Mouse (Mus musculus): ENCODE measurements around the gene Degs2. TPM values are rescaled to one million over a fixed set of nuclear protein-coding genes. Genes with fewer than 3 reads are reported as not detected.
A peak's percentile ranks its signal among the peaks of the same experiment; 100 is the strongest.
"Not testable (repeated sequence)": the region's sequence is repeated elsewhere in the genome, so short reads cannot be mapped to it uniquely, and the experiment has no call there.

The Degs2 gene
- polyA plus RNA-seq, 1 experiment from 2014 or later, result 1.8 TPM

DNA sequence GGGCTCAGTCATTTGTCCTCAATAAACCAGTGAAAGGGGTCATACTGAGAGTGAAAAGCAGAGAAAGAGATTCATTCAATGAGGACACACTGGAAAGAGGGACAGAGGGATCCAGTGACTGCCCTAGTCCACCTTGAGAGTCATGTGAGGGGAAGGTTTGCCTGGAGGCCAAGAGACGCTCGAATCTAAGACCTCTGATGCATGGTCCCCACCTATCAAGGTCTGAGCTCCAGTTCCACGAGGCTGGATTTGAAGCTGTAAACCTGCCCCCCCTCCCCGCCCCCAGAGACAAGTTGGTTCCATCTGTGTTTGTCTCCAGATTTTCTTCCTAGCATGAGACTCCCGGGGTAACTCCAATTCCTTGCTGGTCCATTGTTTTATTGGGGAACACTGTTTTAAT, 13.7 kb upstream of the Degs2 start:
- no peak for DNase-seq (ENCODE audit: low spot score)
- 87% methylated on average over 5 of the region's 5 CpGs for WGBS

DNA sequence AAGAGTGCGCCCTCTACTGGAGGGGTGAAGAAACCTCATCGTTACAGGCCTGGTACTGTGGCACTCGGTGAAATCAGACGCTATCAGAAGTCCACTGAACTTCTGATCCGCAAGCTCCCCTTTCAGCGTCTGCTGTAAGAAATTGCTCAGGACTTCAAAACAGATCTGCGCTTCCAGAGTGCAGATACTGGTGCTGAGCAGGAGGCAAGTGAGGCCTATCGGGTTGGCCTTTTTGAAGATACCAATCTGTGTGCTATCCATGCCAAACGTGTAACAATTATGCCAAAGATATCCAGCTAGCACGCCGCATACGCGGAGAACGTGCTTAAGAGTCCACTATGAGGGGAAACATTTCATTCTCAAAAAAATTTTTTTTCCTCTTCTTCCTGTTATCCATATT, 11.9 kb upstream of the Degs2 start:
- not testable (repeated sequence) for DNase-seq (ENCODE audit: low spot score)
- 95% methylated on average over 14 of the region's 14 CpGs for WGBS

More for the DNA sequence above, 13.7 kb upstream of the Degs2 start:
- Histone ChIP-seq H3K36me3 (no peaks in the 10 kb centered on the region), H3K9me3 (replicated peaks) (no peaks in the 10 kb centered on the region), H3K27ac (no peak overlapping the region), H3K4me1 (no peaks in the 10 kb centered on the region), H3K27me3 (ENCODE audit: low read depth, poor library complexity, severe bottlenecking) (no peaks in the 10 kb centered on the region), H3K4me3 (no peak overlapping the region)

DNA sequence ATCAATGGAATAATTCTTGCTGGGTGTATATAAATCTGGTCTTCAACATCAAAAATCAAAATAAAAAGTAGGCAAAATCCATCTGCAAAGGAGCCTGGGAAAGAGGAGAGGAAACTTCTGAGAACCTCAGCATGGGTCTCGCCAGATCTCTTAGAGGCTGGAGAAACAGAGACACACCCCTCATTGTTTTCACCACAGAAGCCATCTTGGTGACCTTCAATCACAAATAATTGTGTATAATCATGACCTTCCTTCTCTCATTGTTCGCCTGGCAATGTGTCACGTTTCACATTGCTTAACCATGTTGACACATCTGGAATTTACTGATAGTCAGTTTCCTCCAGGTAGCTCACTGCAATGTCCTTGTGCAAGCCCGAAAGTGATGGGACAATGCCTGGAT, 10.4 kb upstream of the Degs2 start:
- Histone ChIP-seq H3K4me1 (no peaks in the 10 kb centered on the region), H3K4me3 (no peak overlapping the region), H3K36me3 (no peaks in the 10 kb centered on the region), H3K27ac (no peak overlapping the region), H3K27me3 (ENCODE audit: low read depth, poor library complexity, severe bottlenecking) (no peaks in the 10 kb centered on the region), H3K9me3 (replicated peaks) (no peaks in the 10 kb centered on the region)
- no peak for DNase-seq (ENCODE audit: low spot score)
- 89% methylated on average over 4 of the region's 4 CpGs for WGBS

More for the DNA sequence above, 11.9 kb upstream of the Degs2 start:
- not testable (repeated sequence) for H3K36me3 ChIP-seq; H3K4me1 ChIP-seq; H3K4me3 ChIP-seq; H3K27me3 ChIP-seq (ENCODE audit: low read depth, poor library complexity, severe bottlenecking); H3K9me3 ChIP-seq (replicated peaks); H3K27ac ChIP-seq

DNA sequence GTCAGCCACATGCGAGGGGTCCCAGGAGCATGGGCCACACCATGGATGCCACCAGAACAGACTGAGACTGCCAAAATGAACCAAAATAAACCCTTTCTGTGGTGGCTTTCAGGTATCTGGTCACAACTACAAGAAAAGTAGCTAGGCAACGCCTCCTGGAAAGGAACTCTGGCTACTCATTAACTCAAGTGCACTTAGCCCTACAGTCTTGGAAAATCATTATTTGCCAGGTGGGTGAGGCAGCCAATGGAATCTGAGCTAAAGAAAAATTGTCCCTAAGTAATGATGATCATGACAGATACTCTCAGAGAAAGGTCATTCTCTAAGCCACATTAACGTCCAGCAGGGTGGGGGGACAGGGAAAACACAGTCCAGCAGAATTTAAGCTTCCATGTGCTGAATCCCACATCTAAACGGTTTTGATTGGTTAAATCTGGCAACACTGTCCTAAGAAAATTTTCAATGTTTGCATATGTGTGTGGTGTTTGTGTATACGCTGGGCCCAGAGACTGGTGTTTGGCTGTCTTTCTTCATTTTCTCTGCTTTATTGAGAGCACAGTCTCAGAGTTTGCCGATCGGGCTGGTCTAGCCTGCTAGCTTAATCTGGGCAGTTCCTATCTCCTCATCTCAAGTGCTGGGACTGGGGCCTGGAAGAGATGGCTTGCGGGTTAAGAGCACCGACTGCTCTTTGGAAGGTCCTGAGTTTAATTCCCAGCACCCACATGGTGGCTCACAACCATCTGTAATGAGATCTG, 8.9 kb upstream of the Degs2 start:
- H3K27me3 ChIP-seq (ENCODE audit: low read depth, poor library complexity, severe bottlenecking), result no peaks in the 10 kb centered on the region
- H3K4me3 ChIP-seq, result no peak overlapping the region
- DNase-seq (ENCODE audit: low spot score), result peak; percentile 19
- no peaks in the 10 kb centered on the region for H3K9me3 ChIP-seq (replicated peaks)
- H3K4me1 ChIP-seq, result no peaks in the 10 kb centered on the region
- no peak overlapping the region for H3K27ac ChIP-seq
- no peaks in the 10 kb centered on the region for H3K36me3 ChIP-seq
- 90% methylated on average over 9 of the region's 9 CpGs for WGBS

DNA sequence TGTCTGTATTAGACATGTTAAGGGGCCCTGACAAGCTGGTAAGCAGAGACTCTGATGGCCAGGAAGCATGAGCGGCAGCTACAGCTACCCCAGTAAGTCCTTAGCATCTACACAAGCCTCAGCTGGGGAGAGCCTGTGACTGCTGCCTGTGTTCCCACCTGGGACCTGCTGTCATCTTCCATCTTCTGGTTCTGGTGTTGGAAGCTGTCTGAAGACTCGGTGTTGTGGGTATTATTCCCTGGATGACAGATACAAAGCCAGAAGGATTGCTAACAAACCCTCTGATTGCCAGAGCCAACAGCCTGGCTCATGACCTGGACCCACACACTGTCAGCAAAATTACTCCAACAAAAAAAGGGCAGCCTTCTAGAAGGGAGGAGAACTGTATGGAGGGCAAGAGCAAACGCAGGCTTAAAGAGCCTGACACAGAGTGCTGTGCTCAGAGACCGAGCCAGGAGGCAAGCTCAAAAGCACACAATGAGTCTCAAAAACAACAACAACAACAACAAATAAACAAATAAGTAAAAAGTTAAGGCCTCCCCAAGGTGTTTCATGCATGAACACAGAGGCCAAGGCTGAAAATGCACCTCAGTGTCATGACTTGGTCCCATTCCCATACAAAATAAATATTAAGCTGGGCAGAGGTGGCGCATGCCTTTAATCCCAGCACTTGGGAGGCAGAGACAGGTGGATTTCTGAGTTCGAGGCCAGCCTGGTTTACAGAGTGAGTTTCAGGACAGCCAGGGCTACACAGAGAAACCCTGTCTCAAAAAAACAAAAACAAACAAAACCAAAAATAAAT, 8.1 kb upstream of the Degs2 start:
- 88% methylated on average over 6 of the region's 6 CpGs for WGBS
- Histone ChIP-seq H3K9me3 (replicated peaks) (no peaks in the 10 kb centered on the region), H3K27ac (no peak overlapping the region), H3K36me3 (no peaks in the 10 kb centered on the region), H3K27me3 (ENCODE audit: low read depth, poor library complexity, severe bottlenecking) (peaks cover 5% of the 10 kb centered on the region; the same call in 1 of the 2 replicates), H3K4me1 (no peaks in the 10 kb centered on the region), H3K4me3 (no peak overlapping the region)
- peak; percentile 8 for DNase-seq (ENCODE audit: low spot score)

DNA sequence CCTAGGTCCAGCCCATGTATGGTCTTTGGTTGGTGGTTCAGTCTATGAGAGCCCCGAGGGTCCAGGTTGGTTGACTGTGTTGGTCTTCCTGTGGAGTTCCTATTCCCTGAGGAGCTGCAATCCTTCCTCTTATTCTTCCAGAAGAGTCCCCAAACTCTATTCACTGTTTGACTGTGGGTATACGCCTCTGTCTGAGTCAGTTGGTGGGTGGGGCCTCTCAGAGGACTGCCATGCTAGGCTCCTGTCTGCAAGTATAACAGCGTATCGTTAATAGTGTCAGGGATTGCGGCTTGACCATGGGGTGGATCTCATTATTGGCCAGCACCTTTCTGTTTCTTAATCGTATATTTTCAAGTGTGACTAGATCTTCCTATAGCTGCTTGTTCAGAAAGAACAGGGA, 7.3 kb upstream of the Degs2 start:
- H3K27me3 ChIP-seq (ENCODE audit: low read depth, poor library complexity, severe bottlenecking), result peaks cover 13% of the 10 kb centered on the region
- H3K27ac ChIP-seq, result no peak overlapping the region
- H3K9me3 ChIP-seq (replicated peaks), result no peaks in the 10 kb centered on the region
- H3K36me3 ChIP-seq, result no peaks in the 10 kb centered on the region
- no peak overlapping the region for H3K4me3 ChIP-seq
- no peaks in the 10 kb centered on the region for H3K4me1 ChIP-seq
- DNase-seq (ENCODE audit: low spot score), result no peak
- WGBS, result 88% methylated on average over 6 of the region's 6 CpGs

DNA sequence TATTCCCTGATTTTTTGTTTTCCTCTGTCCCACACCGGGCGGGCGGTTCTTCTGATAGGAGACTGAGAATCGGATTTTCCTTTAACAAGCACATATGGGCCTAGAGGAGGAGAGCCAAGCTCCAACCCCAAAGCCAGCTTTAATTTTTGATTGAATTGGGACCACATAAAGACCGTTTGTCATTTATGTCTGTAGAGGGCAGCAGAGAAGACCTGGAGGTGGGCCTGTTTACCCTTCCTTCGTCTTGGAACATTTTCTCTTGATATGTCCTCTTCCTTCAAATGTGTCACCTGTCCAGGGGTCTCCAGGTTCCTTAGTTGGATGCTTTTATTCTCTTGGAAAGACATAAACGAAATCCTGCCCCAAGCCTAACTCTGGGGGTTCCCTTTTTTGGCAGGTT, 4.0 kb upstream of the Degs2 start:
- WGBS, result 48% methylated on average over 7 of the region's 7 CpGs
- H3K36me3 ChIP-seq, result no peaks in the 10 kb centered on the region
- no peak overlapping the region for H3K4me3 ChIP-seq
- no peak for DNase-seq (ENCODE audit: low spot score)
- H3K9me3 ChIP-seq (replicated peaks), result no peaks in the 10 kb centered on the region
- H3K27me3 ChIP-seq (ENCODE audit: low read depth, poor library complexity, severe bottlenecking), result peaks cover 45% of the 10 kb centered on the region
- no peak overlapping the region for H3K27ac ChIP-seq
- peaks cover 10% of the 10 kb centered on the region for H3K4me1 ChIP-seq

DNA sequence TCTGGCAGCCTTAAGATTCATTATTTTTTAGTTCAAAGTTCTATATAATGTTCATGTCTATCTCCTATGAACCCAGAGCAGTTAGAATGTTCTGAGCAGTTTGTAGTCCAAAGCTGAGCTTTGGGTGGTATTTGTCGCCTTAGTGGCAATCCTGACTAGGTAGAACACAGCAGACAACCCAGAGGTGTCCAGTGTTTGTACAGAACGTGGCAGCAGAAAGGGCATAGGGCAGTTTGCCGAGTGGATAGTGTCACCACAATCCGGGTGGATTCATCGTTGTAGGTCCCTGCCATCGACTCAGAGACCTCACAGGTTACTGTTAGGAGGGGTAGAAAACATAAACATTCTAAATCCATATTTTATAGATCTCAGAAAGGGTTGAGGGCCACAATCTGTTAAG, 3.4 kb upstream of the Degs2 start:
- no peak overlapping the region for H3K27ac ChIP-seq
- H3K27me3 ChIP-seq (ENCODE audit: low read depth, poor library complexity, severe bottlenecking), result peaks cover 52% of the 10 kb centered on the region
- no peaks in the 10 kb centered on the region for H3K36me3 ChIP-seq
- peaks cover 10% of the 10 kb centered on the region for H3K4me1 ChIP-seq
- no peak for DNase-seq (ENCODE audit: low spot score)
- H3K9me3 ChIP-seq (replicated peaks), result no peaks in the 10 kb centered on the region
- no peak overlapping the region for H3K4me3 ChIP-seq
- 92% methylated on average over 6 of the region's 6 CpGs for WGBS

DNA sequence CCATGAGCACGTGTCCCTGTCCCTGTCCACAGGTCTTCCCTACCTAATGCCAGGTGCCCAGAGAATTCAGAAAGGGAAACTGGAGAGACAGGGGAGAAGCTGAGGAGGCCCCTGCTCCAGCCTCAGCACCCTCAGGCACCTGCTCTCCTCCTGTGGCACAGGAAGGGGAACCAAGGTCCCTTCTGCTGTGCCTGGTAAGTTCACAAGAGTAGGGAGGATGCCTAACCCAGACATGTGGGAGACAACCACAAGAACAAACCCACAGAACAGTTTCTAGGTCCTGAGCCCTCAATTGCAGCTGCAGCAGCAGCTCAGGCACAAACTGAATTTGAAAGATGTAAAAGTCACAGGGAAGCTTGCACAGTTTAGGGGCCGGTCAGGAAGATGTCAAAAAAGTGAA, 894 bp downstream of the Degs2 start:
- 50% methylated on average over 2 of the region's 2 CpGs for WGBS
- H3K36me3 ChIP-seq, result no peaks in the 10 kb centered on the region

DNA sequence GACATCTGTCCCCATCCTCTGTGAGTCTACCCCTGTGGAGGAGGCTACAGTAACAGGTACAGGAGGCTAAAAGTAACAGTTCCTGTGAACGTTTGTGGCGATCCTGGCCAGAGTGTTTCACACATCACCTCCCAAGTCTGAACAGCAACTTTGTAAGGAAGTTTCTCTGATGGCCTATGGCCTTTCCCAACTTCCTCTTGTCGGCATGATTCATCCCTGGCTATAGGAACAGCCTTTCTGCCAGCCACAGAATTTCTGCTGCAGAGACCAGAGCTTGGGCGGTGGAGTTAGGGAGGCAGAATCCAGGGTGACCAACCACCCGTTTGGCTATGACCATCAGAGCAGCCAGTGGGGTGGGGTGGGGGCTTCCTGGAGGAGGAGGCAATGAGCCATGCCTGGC, 2.1 kb downstream of the Degs2 start:
- Histone ChIP-seq H3K36me3 (no peaks in the 10 kb centered on the region), H3K4me1 (peaks cover 20% of the 10 kb centered on the region), H3K9me3 (replicated peaks) (no peaks in the 10 kb centered on the region), H3K27ac (no peak overlapping the region), H3K4me3 (no peak overlapping the region), H3K27me3 (ENCODE audit: low read depth, poor library complexity, severe bottlenecking) (peaks cover 60% of the 10 kb centered on the region)
- no peak for DNase-seq (ENCODE audit: low spot score)
- 73% methylated on average over 5 of the region's 5 CpGs for WGBS

More for the DNA sequence above, 894 bp downstream of the Degs2 start:
- H3K27ac ChIP-seq, result no peak overlapping the region
- H3K4me1 ChIP-seq, result peaks cover 20% of the 10 kb centered on the region
- H3K9me3 ChIP-seq (replicated peaks), result no peaks in the 10 kb centered on the region
- DNase-seq (ENCODE audit: low spot score), result peak; percentile 25
- peaks cover 67% of the 10 kb centered on the region for H3K27me3 ChIP-seq (ENCODE audit: low read depth, poor library complexity, severe bottlenecking)
- H3K4me3 ChIP-seq, result no peak overlapping the region

DNA sequence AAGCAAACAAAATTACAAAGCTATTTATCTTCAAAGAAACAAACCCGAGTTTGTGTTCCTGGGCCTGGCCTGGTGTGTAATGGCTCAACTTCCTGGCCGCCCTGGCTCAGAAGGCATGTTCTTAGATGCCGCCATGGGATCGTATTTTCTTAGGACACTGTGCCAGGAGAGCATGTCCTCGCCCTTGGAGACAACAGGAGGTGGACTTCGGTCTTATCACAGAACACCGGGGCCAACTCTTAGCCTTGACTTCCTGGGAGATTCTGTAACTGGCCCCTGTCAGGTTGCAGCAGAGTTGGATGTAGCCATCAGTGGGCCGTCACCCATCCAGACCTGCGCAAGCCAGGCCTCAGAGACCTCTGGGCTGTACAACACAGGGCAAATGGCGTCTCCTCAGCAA, 2.5 kb downstream of the Degs2 start:
- H3K27me3 ChIP-seq (ENCODE audit: low read depth, poor library complexity, severe bottlenecking), result peaks cover 56% of the 10 kb centered on the region
- WGBS, result 80% methylated on average over 10 of the region's 10 CpGs
- no peak overlapping the region for H3K4me3 ChIP-seq
- peaks cover 20% of the 10 kb centered on the region for H3K4me1 ChIP-seq
- no peaks in the 10 kb centered on the region for H3K9me3 ChIP-seq (replicated peaks)
- H3K36me3 ChIP-seq, result no peaks in the 10 kb centered on the region
- no peak overlapping the region for H3K27ac ChIP-seq
- DNase-seq (ENCODE audit: low spot score), result no peak

DNA sequence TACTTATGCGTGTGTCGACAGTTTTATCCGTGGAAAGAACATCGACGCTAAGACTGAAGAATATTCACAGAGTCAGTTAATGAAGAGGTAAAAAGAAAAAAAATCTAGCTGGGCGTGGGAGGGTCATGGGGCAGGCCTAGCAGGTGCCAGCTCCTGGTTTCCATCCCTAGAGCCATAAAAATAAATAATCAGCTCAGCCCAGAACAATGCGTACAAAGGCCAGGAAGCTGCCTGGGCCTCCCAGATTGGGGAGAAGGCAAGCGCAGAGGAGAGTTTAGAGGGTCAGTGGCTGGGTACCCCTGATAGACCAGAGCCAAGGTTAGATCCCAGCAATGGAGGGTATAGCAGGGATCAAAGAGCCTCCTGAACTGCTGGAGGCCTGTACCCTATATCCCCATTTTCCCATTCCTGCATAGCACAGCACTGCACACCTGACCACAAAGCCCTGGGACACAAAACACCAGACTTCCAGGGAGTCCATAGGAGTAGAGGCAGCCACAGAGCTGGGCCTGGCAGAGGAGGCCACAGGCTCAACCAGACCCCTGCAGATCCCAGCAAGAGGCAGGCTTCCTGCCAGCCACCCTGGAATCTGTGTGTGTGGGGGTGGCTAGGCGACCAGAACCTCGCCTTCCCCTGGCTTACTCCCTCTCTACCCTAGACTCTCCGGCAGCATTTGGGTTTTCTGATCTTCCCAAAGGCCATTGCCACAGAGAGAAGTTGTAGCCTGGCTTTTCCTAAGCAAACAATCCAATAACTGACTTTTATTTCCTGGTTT, 3.2 kb downstream of the Degs2 start:
- Histone ChIP-seq H3K27ac (no peak overlapping the region), H3K4me1 (peaks cover 20% of the 10 kb centered on the region), H3K4me3 (no peak overlapping the region), H3K36me3 (no peaks in the 10 kb centered on the region), H3K9me3 (replicated peaks) (no peaks in the 10 kb centered on the region), H3K27me3 (ENCODE audit: low read depth, poor library complexity, severe bottlenecking) (peaks cover 49% of the 10 kb centered on the region)
- WGBS, result 82% methylated on average over 11 of the region's 11 CpGs
- no peak for DNase-seq (ENCODE audit: low spot score)

DNA sequence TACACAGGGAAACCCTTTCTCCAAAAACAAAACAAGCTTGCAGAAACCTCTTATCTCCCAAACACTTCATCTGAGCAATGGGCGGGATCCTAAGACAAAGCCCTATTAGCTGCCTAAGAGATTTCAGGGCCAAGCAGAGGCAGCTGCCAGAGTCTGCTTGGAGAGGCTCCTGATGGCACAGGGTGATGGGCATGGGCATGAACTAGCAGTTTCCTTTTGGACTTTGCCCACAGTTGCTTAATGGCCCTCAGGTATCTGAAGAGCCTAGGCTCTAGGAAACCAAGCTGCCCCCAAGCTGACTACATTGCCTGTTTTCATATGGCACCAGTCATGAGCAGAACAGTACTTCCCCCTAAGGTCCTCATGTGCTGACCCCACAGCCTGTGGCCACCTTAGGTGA, 7.9 kb downstream of the Degs2 start:
- peaks cover 10% of the 10 kb centered on the region for H3K36me3 ChIP-seq
- H3K4me3 ChIP-seq, result no peak overlapping the region
- H3K4me1 ChIP-seq, result peaks cover 7% of the 10 kb centered on the region
- H3K27ac ChIP-seq, result no peak overlapping the region
- DNase-seq (ENCODE audit: low spot score), result no peak
- H3K9me3 ChIP-seq (replicated peaks), result no peaks in the 10 kb centered on the region
- WGBS, result 94% methylated on average over 1 of the region's 1 CpGs
- H3K27me3 ChIP-seq (ENCODE audit: low read depth, poor library complexity, severe bottlenecking), result 0 out of 2 replicates have a peak, but pooled peaks cover 4% of the 10 kb centered on the region

All from limb, embryonic 10.5 days (tissue).